Mouse (Mus musculus): ENCODE data around the gene Lrtm2. TPM values are rescaled to one million over a fixed set of nuclear protein-coding genes. Genes with fewer than 3 reads are reported as not detected.
A peak's percentile ranks its signal among the peaks of the same experiment; 100 is the strongest.

Gene Lrtm2
- polyA plus RNA-seq, 1 experiment from 2014 or later = 0.08 TPM

DNA sequence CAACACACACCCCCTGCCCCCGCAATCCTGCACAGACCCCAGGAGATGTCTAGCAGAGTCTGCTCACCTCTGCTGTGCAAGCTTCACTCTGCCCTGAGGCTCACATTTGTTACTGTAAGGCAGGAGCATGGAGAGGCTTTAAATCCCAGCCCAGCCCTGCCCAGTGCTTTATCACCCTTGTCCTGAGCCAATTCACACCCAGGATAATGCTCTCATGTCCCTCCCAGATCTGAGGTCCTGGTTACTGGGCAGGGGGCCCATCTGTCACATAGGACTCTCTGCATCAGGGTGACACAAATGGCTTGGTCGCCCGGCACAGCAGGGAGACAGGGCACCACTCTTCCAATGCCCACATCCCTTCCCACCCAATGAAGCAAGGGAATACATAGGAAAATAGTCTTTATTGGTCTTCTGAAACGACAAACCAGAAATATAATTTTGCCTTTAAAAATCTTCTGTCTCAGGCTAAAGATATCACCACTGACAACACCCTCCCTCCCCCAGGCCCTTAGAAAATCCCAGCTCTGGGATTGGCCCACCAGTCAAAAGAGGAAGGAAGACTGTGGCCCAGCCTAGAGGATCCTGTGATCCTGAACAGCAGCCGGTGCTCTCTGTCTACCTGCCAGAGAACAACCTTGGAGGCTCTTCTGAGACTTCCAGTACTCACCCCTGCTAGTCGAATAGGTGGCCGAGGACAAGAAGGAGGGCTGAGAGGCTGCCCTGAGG, 15.7 kb downstream of the Lrtm2 start:
- WGBS = 36% methylated on average over 7 of the region's 7 CpGs
- ATAC-seq (ENCODE audit: low FRiP score, low TSS enrichment) = no peak
- no peak overlapping the region for H3K4me3 ChIP-seq (ENCODE audit: low read depth, low read length)
- H3K4me1 ChIP-seq (replicated peaks; ENCODE audit: control insufficient read depth, insufficient read depth) = no peaks in the 10 kb centered on the region
- H3K36me3 ChIP-seq (ENCODE audit: control insufficient read depth, insufficient read depth, low read length) = no peaks in the 10 kb centered on the region
- H3K9ac ChIP-seq (ENCODE audit: low read length) = no peak overlapping the region
- TF ChIP-seq CTCF (IDR thresholded peaks at IDR 0.05; ENCODE audit: low read depth) (no peak), EP300 (optimal IDR thresholded peaks at IDR 0.05) (no peak)
- H3K27ac ChIP-seq (replicated peaks) = no peak overlapping the region
- no peak for DNase-seq (ENCODE audit: low spot score)
- H3K9me3 ChIP-seq (ENCODE audit: control insufficient read depth, low read length) = no peaks in the 10 kb centered on the region
- H3K27me3 ChIP-seq (ENCODE audit: control insufficient read depth, insufficient read depth, low read length) = no peaks in the 10 kb centered on the region
- H3K4me2 ChIP-seq (replicated peaks; ENCODE audit: low read depth) = no peak overlapping the region

DNA sequence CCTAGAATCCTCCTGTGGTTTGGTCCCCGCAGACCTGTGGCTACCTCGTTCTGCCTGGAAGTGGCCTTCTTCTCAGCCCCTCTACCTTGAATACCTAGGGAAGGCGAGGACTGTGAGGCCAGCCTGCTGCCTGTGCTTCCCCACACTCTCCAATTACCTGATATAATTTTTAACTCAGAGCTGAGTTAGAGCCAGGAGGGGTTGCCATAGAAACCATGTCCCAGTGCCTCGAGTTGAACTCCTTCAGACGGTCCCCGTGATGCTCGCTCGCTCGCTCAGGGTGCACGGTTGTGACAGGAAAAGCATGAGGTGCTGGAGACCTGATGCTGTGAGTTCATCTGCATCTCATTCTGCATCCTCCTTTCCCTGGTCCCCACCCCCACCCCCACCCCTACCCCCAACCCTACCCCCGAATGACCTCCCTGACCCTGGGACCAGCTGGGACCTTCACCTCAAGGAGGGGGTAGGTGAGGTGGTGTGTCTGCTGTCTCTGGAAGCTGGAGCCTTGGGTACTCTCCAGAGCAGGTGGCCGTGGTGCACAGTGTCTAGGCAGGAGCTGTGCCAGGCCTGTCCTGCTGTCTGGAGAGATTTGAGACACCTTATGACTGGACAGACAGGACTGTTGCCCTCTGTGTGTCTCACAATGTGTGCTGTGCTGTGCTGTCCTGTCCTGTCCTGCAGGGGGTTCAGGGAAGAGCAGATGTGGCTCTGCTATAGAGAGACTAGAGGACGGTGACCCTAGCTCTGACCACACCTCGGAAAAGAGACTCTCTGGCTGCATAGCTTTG, 16.8 kb downstream of the Lrtm2 start:
- Histone ChIP-seq H3K9me3 (ENCODE audit: control insufficient read depth, low read length) (no peaks in the 10 kb centered on the region), H3K4me2 (replicated peaks; ENCODE audit: low read depth) (no peak overlapping the region), H3K9ac (ENCODE audit: low read length) (no peak overlapping the region), H3K4me1 (replicated peaks; ENCODE audit: control insufficient read depth, insufficient read depth) (no peaks in the 10 kb centered on the region), H3K27ac (replicated peaks) (no peak overlapping the region), H3K27me3 (ENCODE audit: control insufficient read depth, insufficient read depth, low read length) (no peaks in the 10 kb centered on the region), H3K4me3 (ENCODE audit: low read depth, low read length) (no peak overlapping the region), H3K36me3 (ENCODE audit: control insufficient read depth, insufficient read depth, low read length) (no peaks in the 10 kb centered on the region)
- ATAC-seq (ENCODE audit: low FRiP score, low TSS enrichment) = 0 out of 2 replicates have a peak, but pooled peaks have one; percentile 21
- DNase-seq (ENCODE audit: low spot score) = no peak
- TF ChIP-seq CTCF (IDR thresholded peaks at IDR 0.05; ENCODE audit: low read depth) (no peak), EP300 (optimal IDR thresholded peaks at IDR 0.05) (no peak)
- 48% methylated on average over 14 of the region's 14 CpGs for WGBS

DNA sequence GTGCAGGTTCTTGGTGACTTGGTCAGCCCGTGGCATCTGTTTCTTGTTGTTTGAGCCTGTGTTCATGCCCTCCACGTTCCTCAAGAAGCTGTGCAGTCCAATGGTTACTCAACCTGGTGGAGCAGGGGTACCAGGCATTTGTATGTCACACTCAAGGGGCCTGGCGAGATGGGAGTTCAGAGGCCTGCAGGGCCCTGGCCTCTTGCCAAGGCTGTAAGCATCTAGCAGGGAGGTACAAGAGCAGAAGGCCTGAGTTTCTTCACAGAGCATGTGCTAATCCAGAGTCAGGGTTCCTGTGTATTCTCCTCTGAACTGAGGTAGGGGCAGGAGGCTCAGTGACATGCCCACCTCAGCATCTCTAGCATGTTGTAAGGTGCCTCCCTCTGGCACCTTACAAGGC, 17.5 kb downstream of the Lrtm2 start:
- no peak for TF ChIP-seq EP300 (optimal IDR thresholded peaks at IDR 0.05)
- no peak for TF ChIP-seq CTCF (IDR thresholded peaks at IDR 0.05; ENCODE audit: low read depth)
- ATAC-seq (ENCODE audit: low FRiP score, low TSS enrichment) = no peak
- Histone ChIP-seq H3K9me3 (ENCODE audit: control insufficient read depth, low read length) (no peaks in the 10 kb centered on the region), H3K9ac (ENCODE audit: low read length) (no peak overlapping the region), H3K4me2 (replicated peaks; ENCODE audit: low read depth) (no peak overlapping the region), H3K36me3 (ENCODE audit: control insufficient read depth, insufficient read depth, low read length) (no peaks in the 10 kb centered on the region), H3K4me1 (replicated peaks; ENCODE audit: control insufficient read depth, insufficient read depth) (no peaks in the 10 kb centered on the region), H3K27ac (replicated peaks) (no peak overlapping the region), H3K4me3 (ENCODE audit: low read depth, low read length) (no peak overlapping the region), H3K27me3 (ENCODE audit: control insufficient read depth, insufficient read depth, low read length) (no peaks in the 10 kb centered on the region)
- no peak for DNase-seq (ENCODE audit: low spot score)
- 53% methylated on average over 3 of the region's 3 CpGs for WGBS

DNA sequence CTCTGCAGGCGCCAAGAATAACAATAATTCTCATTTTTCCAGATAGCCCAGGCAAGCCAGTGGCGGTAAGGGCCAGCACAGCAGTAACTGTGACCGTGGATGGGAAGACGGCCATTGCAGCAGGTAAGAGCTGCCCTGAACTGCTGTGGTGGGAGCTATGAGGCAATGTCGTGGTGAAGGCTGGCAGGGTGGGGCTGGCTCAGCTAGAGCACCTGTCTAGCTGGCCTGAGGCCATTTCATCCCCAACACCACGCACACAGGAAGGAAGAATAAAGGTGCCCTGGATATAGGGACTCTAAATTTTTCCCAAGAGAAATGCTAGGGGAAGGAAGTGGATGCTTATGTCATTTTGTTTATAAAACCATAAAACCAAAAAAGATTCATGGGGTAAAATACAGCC, 18.2 kb downstream of the Lrtm2 start:
- ATAC-seq (ENCODE audit: low FRiP score, low TSS enrichment) (no peak), DNase-seq (ENCODE audit: low spot score) (no peak)
- no peaks in the 10 kb centered on the region for H3K4me1 ChIP-seq (replicated peaks; ENCODE audit: control insufficient read depth, insufficient read depth)
- no peak for TF ChIP-seq CTCF (IDR thresholded peaks at IDR 0.05; ENCODE audit: low read depth)
- TF ChIP-seq EP300 (optimal IDR thresholded peaks at IDR 0.05) = no peak
- no peak overlapping the region for H3K27ac ChIP-seq (replicated peaks)
- H3K9ac ChIP-seq (ENCODE audit: low read length) = no peak overlapping the region
- H3K9me3 ChIP-seq (ENCODE audit: control insufficient read depth, low read length) = no peaks in the 10 kb centered on the region
- H3K36me3 ChIP-seq (ENCODE audit: control insufficient read depth, insufficient read depth, low read length) = no peaks in the 10 kb centered on the region
- H3K4me3 ChIP-seq (ENCODE audit: low read depth, low read length) = no peak overlapping the region
- no peak overlapping the region for H3K4me2 ChIP-seq (replicated peaks; ENCODE audit: low read depth)
- 67% methylated on average over 6 of the region's 6 CpGs for WGBS
- H3K27me3 ChIP-seq (ENCODE audit: control insufficient read depth, insufficient read depth, low read length) = no peaks in the 10 kb centered on the region

DNA sequence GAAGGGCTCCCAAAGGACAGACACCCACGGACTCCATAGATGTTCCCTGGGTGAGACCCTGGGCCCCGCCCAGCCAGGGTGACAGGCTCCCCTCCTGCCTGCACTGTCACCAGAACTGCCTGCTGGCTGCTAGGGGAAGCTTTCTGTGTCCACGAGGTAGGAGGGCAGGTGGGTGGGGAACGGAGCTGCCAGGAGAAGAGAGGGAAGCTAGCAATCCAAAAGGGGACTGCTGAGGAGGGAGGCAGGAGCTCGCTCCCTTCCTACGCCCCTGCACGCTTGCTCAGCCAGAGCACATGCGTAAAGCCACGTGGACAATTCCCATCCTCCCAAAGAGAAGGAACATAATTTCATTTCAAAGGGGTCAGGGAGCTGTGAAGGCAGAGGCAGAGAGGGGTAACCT, 20.4 kb downstream of the Lrtm2 start:
- Histone ChIP-seq H3K4me3 (ENCODE audit: low read depth, low read length) (no peak overlapping the region), H3K27me3 (ENCODE audit: control insufficient read depth, insufficient read depth, low read length) (no peaks in the 10 kb centered on the region), H3K4me2 (replicated peaks; ENCODE audit: low read depth) (no peak overlapping the region), H3K4me1 (replicated peaks; ENCODE audit: control insufficient read depth, insufficient read depth) (no peaks in the 10 kb centered on the region), H3K9ac (ENCODE audit: low read length) (no peak overlapping the region), H3K36me3 (ENCODE audit: control insufficient read depth, insufficient read depth, low read length) (no peaks in the 10 kb centered on the region), H3K9me3 (ENCODE audit: control insufficient read depth, low read length) (no peaks in the 10 kb centered on the region), H3K27ac (replicated peaks) (no peak overlapping the region)
- TF ChIP-seq EP300 (optimal IDR thresholded peaks at IDR 0.05) (no peak), CTCF (IDR thresholded peaks at IDR 0.05; ENCODE audit: low read depth) (no peak)
- ATAC-seq (ENCODE audit: low FRiP score, low TSS enrichment) (no peak), DNase-seq (ENCODE audit: low spot score) (no peak)
- 58% methylated on average over 9 of the region's 9 CpGs for WGBS

DNA sequence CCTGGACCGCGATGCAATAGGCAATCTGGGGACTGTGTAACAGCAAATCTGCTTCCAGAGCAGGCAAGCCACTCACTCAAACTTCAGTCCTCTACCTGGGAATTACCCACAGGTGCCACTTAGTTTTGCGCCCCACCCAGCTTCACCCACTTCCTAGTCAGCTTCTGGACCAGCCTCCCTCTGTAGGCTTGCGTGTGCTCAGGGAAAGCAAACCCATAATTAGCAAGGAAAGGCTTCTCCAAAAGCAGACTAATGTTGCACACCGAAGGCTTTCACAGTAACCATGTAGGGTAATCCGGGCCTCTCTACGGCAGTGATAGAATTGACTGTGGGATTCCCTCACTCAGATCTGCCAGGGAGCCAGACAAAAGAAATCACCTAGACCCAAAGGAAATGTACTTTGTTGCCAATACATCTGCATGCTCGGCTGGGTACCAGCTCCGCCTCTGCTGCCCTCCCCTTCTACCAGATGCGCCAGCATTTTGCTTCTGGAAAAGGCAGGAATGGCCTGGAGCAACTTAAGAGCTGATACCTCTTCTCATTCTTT, 22.6 kb downstream of the Lrtm2 start:
- DNase-seq (ENCODE audit: low spot score) (no peak), ATAC-seq (ENCODE audit: low FRiP score, low TSS enrichment) (no peak)
- no peak overlapping the region for H3K4me3 ChIP-seq (ENCODE audit: low read depth, low read length)
- no peak overlapping the region for H3K9ac ChIP-seq (ENCODE audit: low read length)
- no peaks in the 10 kb centered on the region for H3K36me3 ChIP-seq (ENCODE audit: control insufficient read depth, insufficient read depth, low read length)
- WGBS = 61% methylated on average over 10 of the region's 10 CpGs
- TF ChIP-seq EP300 (optimal IDR thresholded peaks at IDR 0.05) (no peak), CTCF (IDR thresholded peaks at IDR 0.05; ENCODE audit: low read depth) (no peak)
- no peaks in the 10 kb centered on the region for H3K4me1 ChIP-seq (replicated peaks; ENCODE audit: control insufficient read depth, insufficient read depth)
- no peak overlapping the region for H3K4me2 ChIP-seq (replicated peaks; ENCODE audit: low read depth)
- no peak overlapping the region for H3K27ac ChIP-seq (replicated peaks)
- H3K27me3 ChIP-seq (ENCODE audit: control insufficient read depth, insufficient read depth, low read length) = no peaks in the 10 kb centered on the region
- H3K9me3 ChIP-seq (ENCODE audit: control insufficient read depth, low read length) = no peaks in the 10 kb centered on the region

Data from stomach, postnatal 0 days (tissue).